Comparison of ENCODE assay signal across 8 mouse cellular contexts in genomic region chr8:126667721-126668656, GRCm38 (mm10).
DNase-seq lines count a peak whose midpoint lies in the region; ATAC-seq and TF ChIP-seq lines count a peak whose summit lies in the region.

No protein-coding gene starts in this region.

- WGBS in forebrain, postnatal 0 days, result 20% methylated on average over 16 of the region's 16 CpGs
- WGBS in lung, adult 2 months, result 40% methylated on average over 16 of the region's 16 CpGs

- 0 out of 2 replicates have a peak, but pooled peaks have one; percentile 15 for TF ChIP-seq CTCF in forebrain, postnatal 0 days (IDR thresholded peaks at IDR 0.05; ENCODE audit: low read depth)
- no peak for TF ChIP-seq CTCF in layer of hippocampus, adult 2 months (conservative IDR thresholded peaks at IDR 0.05)
- no peak for TF ChIP-seq CTCF in lung, adult 2 months (IDR thresholded peaks at IDR 0.05; ENCODE audit: insufficient read depth, low read length)

- H3K27ac ChIP-seq in brown adipose tissue, adult 24 weeks (replicated peaks; ENCODE audit: low read depth, low read length), result peak overlapping the region; percentile 92
- peak overlapping the region; percentile 94 for H3K27ac ChIP-seq in forebrain, postnatal 0 days (ENCODE audit: low read depth, low read length)
- peak overlapping the region; percentile 98 for H3K27ac ChIP-seq in layer of hippocampus, adult 2 months

- DNase-seq in 3134 (ENCODE audit: extremely low read depth, insufficient read length, low spot score), result peak; percentile 81
- DNase-seq in forebrain, postnatal 0 days, result peak; percentile 87
- peak; percentile 88 for DNase-seq in heart, postnatal 25 days (ENCODE audit: low spot score)
- DNase-seq in layer of hippocampus, adult 2 months (ENCODE audit: low spot score in 2 of 2), result peak; percentile 66 to 86
- peak; percentile 72 for DNase-seq in lung, adult 2 months
- peak; percentile 58 to 65 for DNase-seq in right cerebral cortex, adult 2 months (ENCODE audit: low spot score in 2 of 2)
- DNase-seq in spleen, adult 18-20 months, result no peak

- intact Hi-C loops in heart, postnatal 25 days (cut with DNase I), result loop anchor here (1.0 to 2.0 kb wide), 6 partner anchors 73 to 251 kb away; no protein-coding TSS in a partner anchor

- TF ChIP-seq POLR2A in lung, adult 2 months (IDR thresholded peaks at IDR 0.05; ENCODE audit: borderline replicate concordance, extremely low read depth, low read depth, low read length), result no peak

- H3K4me2 ChIP-seq in forebrain, postnatal 0 days (ENCODE audit: low read depth), result no peak overlapping the region

- H3K36me3 ChIP-seq in forebrain, postnatal 0 days (ENCODE audit: insufficient read depth), result no peaks in the 10 kb centered on the region

- no peaks in the 10 kb centered on the region for H3K9me3 ChIP-seq in forebrain, postnatal 0 days (ENCODE audit: low read length)

- peak; percentile 55 for ATAC-seq in forebrain, postnatal 0 days

- no peaks in the 10 kb centered on the region for H3K27me3 ChIP-seq in forebrain, postnatal 0 days (ENCODE audit: insufficient read depth, low read length)

- H3K9ac ChIP-seq in forebrain, postnatal 0 days, result no peak overlapping the region

- peaks cover 32% of the 10 kb centered on the region for H3K4me1 ChIP-seq in brown adipose tissue, adult 24 weeks (ENCODE audit: control insufficient read depth, insufficient read depth, insufficient read length, low read length)
- H3K4me1 ChIP-seq in forebrain, postnatal 0 days (ENCODE audit: insufficient read depth), result peaks cover 51% of the 10 kb centered on the region
- peaks cover 36% of the 10 kb centered on the region for H3K4me1 ChIP-seq in lung, adult 2 months (ENCODE audit: control insufficient read depth, insufficient read depth, low read length)

- no peak overlapping the region for H3K4me3 ChIP-seq in brown adipose tissue, adult 24 weeks (ENCODE audit: insufficient read depth, low read depth, low read length)
- H3K4me3 ChIP-seq in forebrain, postnatal 0 days (ENCODE audit: low read depth, low read length), result no peak overlapping the region
- H3K4me3 ChIP-seq in layer of hippocampus, adult 2 months, result no peak overlapping the region
- no peak overlapping the region for H3K4me3 ChIP-seq in lung, adult 2 months (replicated peaks; ENCODE audit: extremely low read depth, low read depth, low read length)

Comparison
In these comparisons a context has a peak if more than half of its experiments do, and no peak if none do; other contexts are left out.
1. DNase-seq: peak in 3134 (single experiment), forebrain, postnatal 0 days (single experiment), heart, postnatal 25 days (single experiment), layer of hippocampus, adult 2 months (2 of 2), lung, adult 2 months (single experiment) and right cerebral cortex, adult 2 months (2 of 2); none in spleen, adult 18-20 months (0 of 2).
2. Peak in every context shown above with its lines, with median percentiles within 50 percentile points of each other: H3K27ac ChIP-seq.